Mouse (Mus musculus): ENCODE data around the gene Nav2. TPM values are rescaled to one million over a fixed set of nuclear protein-coding genes. Genes with fewer than 3 reads are reported as not detected.
A peak's percentile ranks its signal among the peaks of the same experiment; 100 is the strongest.

The Nav2 gene
- polyA plus RNA-seq, 1 experiment from 2014 or later = 8.3 TPM

DNA sequence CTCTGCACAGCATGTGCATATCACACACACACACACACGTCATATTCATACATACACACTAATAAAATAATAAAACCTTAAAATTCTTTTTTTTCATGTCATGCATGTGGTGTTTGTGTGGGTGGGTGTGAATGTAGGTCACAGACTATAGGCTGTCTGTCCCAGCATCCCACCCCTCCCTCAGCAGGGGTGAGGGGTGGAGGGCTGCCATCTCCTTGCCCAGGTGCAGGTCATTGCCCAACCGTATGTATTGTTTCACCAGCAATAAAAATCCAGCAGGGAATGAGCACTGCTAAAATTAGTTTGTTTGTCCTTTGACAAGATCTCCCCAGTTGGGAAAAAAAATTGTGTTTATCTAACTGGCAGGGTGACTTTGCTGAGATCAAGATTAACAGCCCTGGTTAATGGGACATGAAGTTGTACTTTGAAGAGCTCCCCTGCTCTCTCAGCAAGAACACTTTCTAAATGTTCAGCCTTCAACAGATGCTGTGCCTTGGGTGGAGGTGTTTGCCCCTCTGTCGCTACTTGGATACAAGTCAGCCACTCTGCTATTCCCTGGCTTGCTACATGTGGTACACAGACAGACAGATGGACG, 580.1 kb downstream of the Nav2 start:
- H3K27me3 ChIP-seq (ENCODE audit: low read depth, poor library complexity, severe bottlenecking) = peaks cover 10% of the 10 kb centered on the region; the same call in 1 of the 2 replicates
- no peak for DNase-seq (ENCODE audit: low spot score)
- no peak overlapping the region for H3K27ac ChIP-seq
- peaks cover 39% of the 10 kb centered on the region for H3K4me1 ChIP-seq
- 61% methylated on average over 4 of the region's 4 CpGs for WGBS
- no peaks in the 10 kb centered on the region for H3K36me3 ChIP-seq
- no peak overlapping the region for H3K4me3 ChIP-seq
- no peaks in the 10 kb centered on the region for H3K9me3 ChIP-seq (replicated peaks)

DNA sequence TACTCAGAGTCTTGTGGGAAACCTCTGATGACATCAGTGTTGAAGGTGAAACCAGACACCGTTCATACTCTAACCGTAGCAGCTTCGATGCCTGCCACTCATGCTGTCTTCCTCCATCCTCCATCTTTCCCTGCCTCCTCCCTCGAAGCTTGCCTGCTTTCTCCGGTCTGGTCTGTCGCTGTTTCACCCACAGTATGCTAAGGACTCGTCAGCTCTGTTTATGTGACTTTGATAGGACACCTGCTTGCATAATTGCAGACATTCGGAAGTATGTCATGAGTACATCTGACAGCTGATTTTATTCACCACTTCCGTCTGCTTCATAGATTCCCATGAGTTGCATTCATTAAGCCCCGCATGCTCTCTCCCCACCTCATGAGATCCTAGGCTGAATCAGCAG, 582.3 kb downstream of the Nav2 start:
- peaks cover 20% of the 10 kb centered on the region for H3K27me3 ChIP-seq (ENCODE audit: low read depth, poor library complexity, severe bottlenecking)
- H3K27ac ChIP-seq = no peak overlapping the region
- no peak for DNase-seq (ENCODE audit: low spot score)
- H3K36me3 ChIP-seq = no peaks in the 10 kb centered on the region
- no peak overlapping the region for H3K4me3 ChIP-seq
- peaks cover 27% of the 10 kb centered on the region for H3K4me1 ChIP-seq
- WGBS = 83% methylated on average over 10 of the region's 10 CpGs
- no peaks in the 10 kb centered on the region for H3K9me3 ChIP-seq (replicated peaks)

DNA sequence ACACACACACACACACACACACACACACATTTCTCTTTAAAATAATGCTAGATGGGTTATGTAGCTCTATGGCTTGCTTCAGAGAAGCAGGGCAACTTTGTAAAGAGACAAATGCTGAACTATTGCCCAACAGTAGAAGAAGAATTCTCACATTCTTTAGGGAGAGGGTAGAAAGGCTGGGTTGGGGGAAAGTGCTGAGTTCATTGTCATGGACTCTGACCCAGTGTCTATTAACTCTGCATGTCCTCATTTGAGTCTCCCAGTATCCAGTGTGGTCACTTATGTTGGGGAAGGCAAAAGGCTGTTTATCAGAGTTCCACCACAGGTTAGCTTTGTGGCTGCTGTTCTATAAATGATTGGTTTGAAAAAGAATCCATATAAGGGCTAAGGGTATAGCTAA, 584.1 kb downstream of the Nav2 start:
- no peaks in the 10 kb centered on the region for H3K36me3 ChIP-seq
- H3K4me3 ChIP-seq = no peak overlapping the region
- peaks cover 41% of the 10 kb centered on the region for H3K4me1 ChIP-seq
- no peak overlapping the region for H3K27ac ChIP-seq
- DNase-seq (ENCODE audit: low spot score) = no peak
- no peaks in the 10 kb centered on the region for H3K9me3 ChIP-seq (replicated peaks)
- peaks cover 20% of the 10 kb centered on the region for H3K27me3 ChIP-seq (ENCODE audit: low read depth, poor library complexity, severe bottlenecking)

DNA sequence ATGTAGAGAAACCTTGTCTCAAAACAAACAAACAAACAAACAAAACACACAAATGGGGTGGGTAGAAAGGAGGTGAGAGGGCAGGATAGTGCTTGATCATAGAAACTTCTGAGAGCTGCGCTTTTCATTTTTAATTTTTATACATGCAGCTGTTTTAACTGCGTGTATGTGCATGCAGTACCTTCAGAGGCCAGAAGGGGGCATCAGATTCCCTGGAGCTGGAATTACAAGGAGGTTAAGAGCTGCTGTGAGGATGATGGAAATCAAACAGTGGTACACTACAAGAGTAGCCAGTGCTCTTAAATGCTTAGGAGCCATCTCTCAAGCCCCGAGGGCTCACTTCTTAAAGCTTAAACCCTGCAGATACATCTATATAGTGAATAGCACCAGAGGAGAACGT, 584.7 kb downstream of the Nav2 start:
- no peak for DNase-seq (ENCODE audit: low spot score)
- Histone ChIP-seq H3K4me1 (peaks cover 46% of the 10 kb centered on the region), H3K27ac (no peak overlapping the region), H3K4me3 (no peak overlapping the region), H3K9me3 (replicated peaks) (no peaks in the 10 kb centered on the region), H3K36me3 (no peaks in the 10 kb centered on the region), H3K27me3 (ENCODE audit: low read depth, poor library complexity, severe bottlenecking) (peaks cover 23% of the 10 kb centered on the region)
- WGBS = 90% methylated on average over 4 of the region's 4 CpGs

DNA sequence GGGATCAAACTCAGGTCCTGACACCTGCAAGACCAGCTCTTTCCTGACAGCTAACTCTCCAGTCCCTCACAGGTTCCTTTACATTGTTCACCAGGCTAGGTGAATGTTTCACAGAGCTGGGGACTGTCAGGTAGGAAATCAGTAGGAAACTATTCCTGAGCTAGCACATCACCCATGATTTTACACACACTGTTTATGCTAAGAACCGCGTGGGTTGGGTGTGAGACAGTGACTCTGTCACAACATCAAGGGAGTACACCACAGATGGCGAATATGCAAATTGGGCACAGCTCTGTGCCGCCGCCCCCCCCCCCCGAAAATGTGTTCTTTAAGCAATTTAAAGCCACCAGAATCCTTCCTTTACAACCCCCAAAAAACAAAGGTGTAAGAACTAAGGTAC, 586.1 kb downstream of the Nav2 start:
- no peak overlapping the region for H3K4me3 ChIP-seq
- peaks cover 26% of the 10 kb centered on the region for H3K27me3 ChIP-seq (ENCODE audit: low read depth, poor library complexity, severe bottlenecking)
- WGBS = 83% methylated on average over 6 of the region's 6 CpGs
- no peaks in the 10 kb centered on the region for H3K9me3 ChIP-seq (replicated peaks)
- no peaks in the 10 kb centered on the region for H3K36me3 ChIP-seq
- H3K27ac ChIP-seq = no peak overlapping the region
- DNase-seq (ENCODE audit: low spot score) = no peak
- peaks cover 39% of the 10 kb centered on the region for H3K4me1 ChIP-seq

DNA sequence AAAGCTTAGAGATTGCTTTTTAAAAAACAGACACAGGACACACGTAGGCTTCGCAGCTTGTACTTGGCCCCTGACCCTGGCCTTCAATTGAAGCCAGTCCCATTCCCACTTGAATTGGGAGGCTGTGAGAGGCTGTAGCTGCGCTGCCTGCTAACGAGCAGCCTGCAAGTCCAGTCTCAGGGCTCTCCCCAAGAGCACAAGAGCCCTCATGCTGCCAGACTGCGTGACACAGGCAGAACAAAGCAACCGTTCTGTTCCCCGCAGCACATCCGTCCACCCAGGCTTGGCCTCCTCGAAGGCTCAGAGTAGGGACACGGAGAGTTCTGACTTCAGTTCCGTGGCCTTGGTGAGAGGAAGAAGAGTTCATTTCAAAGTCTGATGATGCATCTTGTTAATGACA, 587.6 kb downstream of the Nav2 start:
- Histone ChIP-seq H3K27ac (peak overlapping the region; percentile 82), H3K36me3 (no peaks in the 10 kb centered on the region), H3K4me1 (peaks cover 32% of the 10 kb centered on the region), H3K9me3 (replicated peaks) (no peaks in the 10 kb centered on the region), H3K4me3 (peak overlapping the region; percentile 34), H3K27me3 (ENCODE audit: low read depth, poor library complexity, severe bottlenecking) (peaks cover 41% of the 10 kb centered on the region)
- WGBS = 19% methylated on average over 11 of the region's 11 CpGs
- DNase-seq (ENCODE audit: low spot score) = peak; percentile 57

DNA sequence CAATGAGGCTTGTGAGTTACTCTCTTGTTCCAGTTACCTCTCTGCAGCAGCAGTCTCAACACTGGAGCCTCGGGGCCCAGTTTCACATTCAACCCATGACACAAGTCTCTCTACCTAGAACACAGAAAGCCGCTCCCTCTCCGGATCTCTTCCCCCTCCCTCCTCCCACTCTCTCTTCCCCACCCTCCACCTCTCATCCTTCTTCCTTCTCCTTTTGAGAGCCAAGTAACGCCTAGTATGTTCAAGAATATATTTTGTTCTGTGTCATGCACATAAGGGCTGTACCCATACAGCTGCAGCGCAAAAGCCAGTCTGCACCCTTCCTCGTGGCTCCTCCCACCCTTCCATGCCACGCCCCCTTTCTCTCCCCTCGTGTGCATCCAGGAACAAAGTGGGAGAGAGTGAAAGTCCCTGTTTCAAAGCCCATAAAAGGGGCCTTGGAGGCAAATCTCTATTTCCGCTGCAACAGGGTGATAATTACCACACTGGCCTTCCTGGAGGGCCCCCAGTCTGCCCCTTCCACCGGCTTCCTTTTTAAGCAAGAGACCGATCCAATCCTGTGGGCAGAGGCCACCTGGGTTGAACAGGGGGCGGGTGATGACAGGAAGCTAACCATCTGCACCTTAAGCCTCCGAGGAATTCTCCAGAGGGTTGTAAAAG, 588.4 kb downstream of the Nav2 start:
- Histone ChIP-seq H3K4me1 (peaks cover 32% of the 10 kb centered on the region), H3K4me3 (peak overlapping the region; percentile 34), H3K9me3 (replicated peaks) (no peaks in the 10 kb centered on the region), H3K27ac (peak overlapping the region; percentile 82), H3K36me3 (no peaks in the 10 kb centered on the region), H3K27me3 (ENCODE audit: low read depth, poor library complexity, severe bottlenecking) (peaks cover 48% of the 10 kb centered on the region)
- 11% methylated on average over 13 of the region's 13 CpGs for WGBS
- peak; percentile 72 for DNase-seq (ENCODE audit: low spot score)

DNA sequence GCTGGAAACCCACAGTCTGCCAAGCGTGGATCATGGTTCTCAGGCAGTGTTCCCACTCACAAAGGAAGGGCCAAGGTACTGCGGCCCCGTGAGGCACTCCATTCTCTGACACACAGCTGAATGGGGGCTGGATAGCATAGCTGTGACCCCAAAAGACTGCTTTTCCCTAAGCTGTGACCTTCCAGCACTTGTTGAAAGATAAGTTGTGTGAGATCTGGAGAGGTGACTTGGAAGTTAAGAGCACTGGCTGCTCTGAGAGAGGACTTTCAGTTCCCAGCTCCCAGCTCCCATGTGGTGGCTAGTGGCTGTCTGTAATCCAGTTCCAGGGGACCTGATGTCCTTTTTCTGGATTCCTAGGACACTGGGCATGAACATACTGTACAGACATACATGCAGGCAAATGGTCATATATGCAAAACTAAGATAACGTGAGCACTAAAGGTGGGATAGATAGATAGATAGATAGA, 588.9 kb downstream of the Nav2 start:
- Histone ChIP-seq H3K4me3 (peak overlapping the region; percentile 34), H3K27me3 (ENCODE audit: low read depth, poor library complexity, severe bottlenecking) (peaks cover 53% of the 10 kb centered on the region), H3K27ac (peak overlapping the region; percentile 82), H3K4me1 (peaks cover 32% of the 10 kb centered on the region), H3K9me3 (replicated peaks) (no peaks in the 10 kb centered on the region), H3K36me3 (no peaks in the 10 kb centered on the region)
- 54% methylated on average over 4 of the region's 4 CpGs for WGBS
- no peak for DNase-seq (ENCODE audit: low spot score)

DNA sequence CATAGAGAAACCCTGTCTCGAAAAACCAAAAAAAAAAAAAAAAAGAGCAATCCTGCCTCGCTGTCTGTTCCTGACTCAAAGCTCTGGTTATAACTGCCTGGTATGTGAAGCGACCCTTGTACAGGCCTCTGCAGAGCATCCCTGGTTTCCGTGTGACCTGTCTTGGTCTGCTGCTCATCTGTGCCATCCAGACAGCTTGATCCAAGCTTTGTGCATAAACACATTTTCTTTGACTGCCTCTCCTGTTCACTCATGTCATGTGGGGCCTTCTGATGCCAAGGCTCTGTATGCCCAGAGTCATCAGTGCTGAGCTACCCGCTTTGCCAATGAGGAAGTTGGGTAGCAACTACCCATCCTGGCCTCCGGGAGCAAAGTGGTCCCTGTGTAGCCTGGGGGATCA, 591.1 kb downstream of the Nav2 start:
- Histone ChIP-seq H3K27me3 (ENCODE audit: low read depth, poor library complexity, severe bottlenecking) (peaks cover 48% of the 10 kb centered on the region), H3K4me3 (no peak overlapping the region), H3K9me3 (replicated peaks) (no peaks in the 10 kb centered on the region), H3K36me3 (no peaks in the 10 kb centered on the region), H3K4me1 (peaks cover 46% of the 10 kb centered on the region), H3K27ac (no peak overlapping the region)
- 84% methylated on average over 6 of the region's 6 CpGs for WGBS
- DNase-seq (ENCODE audit: low spot score) = no peak

DNA sequence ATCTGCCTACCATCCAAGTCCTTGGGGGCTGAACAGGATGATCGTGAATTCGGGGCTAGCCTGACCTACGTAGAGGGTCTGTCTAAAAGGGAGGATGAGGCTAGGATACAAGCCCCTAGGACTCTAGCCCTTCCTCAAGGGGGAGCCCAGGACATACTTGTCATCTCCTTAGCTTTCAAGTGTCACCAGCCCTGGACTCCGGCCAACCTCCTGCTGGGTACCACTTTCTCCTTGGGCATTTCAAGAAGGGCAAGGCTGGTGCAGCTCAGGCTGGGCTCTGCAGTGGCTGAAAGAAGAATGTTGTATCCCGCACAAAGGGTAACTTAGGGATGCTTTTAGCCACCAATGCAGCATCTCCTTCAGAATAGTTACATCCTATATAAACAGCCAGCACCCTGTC, 592.4 kb downstream of the Nav2 start:
- WGBS = 95% methylated on average over 5 of the region's 5 CpGs
- Histone ChIP-seq H3K4me3 (no peak overlapping the region), H3K27me3 (ENCODE audit: low read depth, poor library complexity, severe bottlenecking) (peaks cover 39% of the 10 kb centered on the region), H3K4me1 (peaks cover 50% of the 10 kb centered on the region), H3K36me3 (no peaks in the 10 kb centered on the region), H3K27ac (no peak overlapping the region), H3K9me3 (replicated peaks) (no peaks in the 10 kb centered on the region)
- no peak for DNase-seq (ENCODE audit: low spot score)

DNA sequence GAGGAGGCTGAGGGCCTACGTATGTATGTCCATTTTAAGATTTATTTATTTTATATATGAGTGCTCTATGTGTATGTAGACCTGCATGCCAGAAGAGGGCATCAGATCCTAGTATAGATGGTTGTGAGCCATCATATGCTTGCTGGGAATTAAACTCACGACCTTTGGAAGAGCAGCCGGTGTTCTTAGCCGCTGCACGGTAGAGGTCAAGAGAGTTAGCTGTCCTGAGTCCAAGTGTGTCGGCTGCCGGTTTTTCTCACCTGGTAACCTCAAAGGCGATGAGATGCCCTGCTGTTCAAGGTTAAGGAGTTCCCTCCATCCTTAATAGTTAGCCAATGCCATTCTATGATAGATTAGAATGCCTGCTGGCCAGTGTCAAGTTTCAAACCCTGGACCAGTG, 594.9 kb downstream of the Nav2 start:
- no peaks in the 10 kb centered on the region for H3K36me3 ChIP-seq
- peaks cover 34% of the 10 kb centered on the region for H3K4me1 ChIP-seq
- no peak overlapping the region for H3K4me3 ChIP-seq
- H3K27me3 ChIP-seq (ENCODE audit: low read depth, poor library complexity, severe bottlenecking) = peaks cover 44% of the 10 kb centered on the region
- WGBS = 52% methylated on average over 8 of the region's 8 CpGs
- H3K27ac ChIP-seq = no peak overlapping the region
- no peak for DNase-seq (ENCODE audit: low spot score)
- H3K9me3 ChIP-seq (replicated peaks) = no peaks in the 10 kb centered on the region

DNA sequence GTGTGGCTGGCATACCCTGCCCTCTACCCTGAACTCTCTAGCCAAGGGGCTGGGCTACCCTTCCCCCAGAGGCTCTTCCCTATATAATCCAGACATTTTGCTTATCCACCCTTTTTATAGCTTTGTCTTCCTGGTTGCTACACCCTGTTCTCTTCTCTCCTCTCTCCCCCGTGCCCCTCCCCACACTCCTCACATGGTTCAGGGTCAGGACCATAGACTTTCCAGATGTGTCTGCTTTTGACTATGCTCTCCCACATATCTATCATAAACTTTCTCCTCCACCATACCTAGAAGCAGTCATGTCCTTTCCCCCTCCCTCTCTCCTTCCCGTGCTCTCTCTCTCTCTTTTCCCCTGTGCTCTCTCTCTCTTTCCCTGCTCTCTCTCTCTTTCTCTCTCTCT, 595.4 kb downstream of the Nav2 start:
- H3K4me1 ChIP-seq = peaks cover 34% of the 10 kb centered on the region
- peak overlapping the region; percentile 73; the same call in 1 of the 2 replicates for H3K27ac ChIP-seq
- no peak overlapping the region for H3K4me3 ChIP-seq
- no peaks in the 10 kb centered on the region for H3K9me3 ChIP-seq (replicated peaks)
- DNase-seq (ENCODE audit: low spot score) = no peak
- peaks cover 45% of the 10 kb centered on the region for H3K27me3 ChIP-seq (ENCODE audit: low read depth, poor library complexity, severe bottlenecking)
- WGBS = 27% methylated on average over 2 of the region's 2 CpGs
- no peaks in the 10 kb centered on the region for H3K36me3 ChIP-seq

DNA sequence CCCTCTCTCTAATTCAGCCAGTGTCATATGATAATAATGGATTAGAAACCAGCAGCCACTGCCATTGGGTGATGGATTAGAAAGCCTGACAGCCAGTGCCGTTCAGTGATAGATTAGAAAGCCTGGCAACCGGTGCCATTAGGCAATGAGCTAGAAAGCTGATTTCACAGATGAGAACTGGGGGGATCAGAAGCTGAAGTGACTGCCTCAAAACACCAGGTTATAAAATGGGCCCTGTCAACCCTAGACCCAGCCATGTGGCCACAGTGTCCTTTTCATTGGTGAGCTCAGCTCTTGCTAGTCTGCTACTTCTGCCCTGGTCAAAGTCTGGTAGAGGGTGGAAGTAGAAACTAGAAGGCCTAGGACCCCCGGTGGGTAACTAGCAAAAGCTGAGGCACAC, 595.8 kb downstream of the Nav2 start:
- H3K4me1 ChIP-seq = peaks cover 34% of the 10 kb centered on the region
- WGBS = 2% methylated on average over 3 of the region's 3 CpGs
- H3K9me3 ChIP-seq (replicated peaks) = no peaks in the 10 kb centered on the region
- no peaks in the 10 kb centered on the region for H3K36me3 ChIP-seq
- DNase-seq (ENCODE audit: low spot score) = peak; percentile 49
- peak overlapping the region; percentile 73 for H3K27ac ChIP-seq
- peaks cover 45% of the 10 kb centered on the region for H3K27me3 ChIP-seq (ENCODE audit: low read depth, poor library complexity, severe bottlenecking)
- H3K4me3 ChIP-seq = no peak overlapping the region
